Mouse (Mus musculus): ENCODE results near the gene Cables2.

DNA sequence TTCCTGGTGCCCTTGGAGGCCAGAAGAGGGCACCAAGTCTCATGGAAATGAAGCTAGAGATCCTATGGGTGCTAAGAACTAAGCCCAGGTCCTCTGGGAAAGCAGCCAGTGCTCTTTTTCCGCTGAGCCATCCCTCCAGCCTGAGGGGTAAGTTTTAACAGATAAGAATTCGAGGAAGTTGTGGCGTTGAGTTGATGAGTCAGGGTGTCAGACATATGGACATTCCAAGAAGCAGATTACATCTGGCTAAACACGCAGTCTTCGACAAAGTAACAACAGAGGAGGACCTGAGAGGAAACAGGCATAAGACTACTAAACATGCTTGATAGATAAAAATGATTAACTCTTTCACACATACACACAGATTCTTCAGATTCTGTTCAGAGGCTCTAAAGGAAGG, 34.7 kb downstream of the Cables2 start:
- TF ChIP-seq CTCF (IDR thresholded peaks at IDR 0.05; ENCODE audit: low read depth, low read length) = no peak
- TF ChIP-seq POLR2A (IDR thresholded peaks at IDR 0.05; ENCODE audit: borderline replicate concordance, low read depth, low read length) = no peak
